In the genomic region with DNA sequence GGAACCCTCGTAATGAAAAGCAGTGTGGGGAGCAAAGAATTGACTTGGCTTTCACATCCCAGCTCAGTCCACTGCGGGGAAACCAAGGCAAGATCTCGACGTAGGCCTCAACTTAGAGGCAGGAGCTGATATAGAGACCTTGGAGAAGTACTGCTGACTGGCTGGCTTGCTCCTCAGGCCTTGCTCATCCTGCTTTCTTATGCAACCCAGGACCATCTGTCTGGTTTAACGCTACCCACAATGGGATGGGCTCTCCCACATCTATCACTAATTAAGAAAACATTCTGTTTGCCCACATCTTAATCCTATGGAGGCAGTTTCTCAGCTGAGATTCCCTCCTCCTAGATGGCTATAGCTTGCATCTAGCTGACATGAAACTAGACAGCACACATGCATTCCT, we compare ENCODE assay signal across 17 mouse cellular contexts.
DNase-seq lines count a peak whose midpoint lies in the region; ATAC-seq and TF ChIP-seq lines count a peak whose summit lies in the region.
"Had no signal": no experiment of that assay in that cellular context is flagged by ENCODE, and none has a peak within 500 bp of the region (broad histone marks: within the 10 kb centered on the region; RNA-seq: fewer than 3 reads in every experiment).

No protein-coding gene starts in this region.

- H3K27me3 ChIP-seq in intestine, embryonic 14.5 days (replicated peaks; ENCODE audit: control insufficient read depth, insufficient read depth, low read length): no peaks in the 10 kb centered on the region
- no peaks in the 10 kb centered on the region for H3K27me3 ChIP-seq in intestine, postnatal 0 days (replicated peaks; ENCODE audit: control insufficient read depth, insufficient read depth, low read length)
- H3K27me3 ChIP-seq in intestine, embryonic 15.5 days (replicated peaks): no peaks in the 10 kb centered on the region
- no peaks in the 10 kb centered on the region for H3K27me3 ChIP-seq in stomach, embryonic 15.5 days (replicated peaks)
- H3K27me3 ChIP-seq: embryonic facial prominence, embryonic 15.5 days; forebrain, embryonic 15.5 days; heart, embryonic 13.5 days; hindbrain, embryonic 12.5 days had no signal

- H3K27ac ChIP-seq in intestine, embryonic 14.5 days (ENCODE audit: low read depth): peak overlapping the region; percentile 36; the same call in 1 of the 2 replicates
- H3K27ac ChIP-seq in intestine, postnatal 0 days (ENCODE audit: low read depth, low read length): no peak overlapping the region
- 0 out of 2 replicates have a peak overlapping the region, but pooled peaks have one; percentile 22 for H3K27ac ChIP-seq in intestine, embryonic 15.5 days
- peak overlapping the region; percentile 38; the same call in 1 of the 2 replicates for H3K27ac ChIP-seq in stomach, embryonic 15.5 days
- H3K27ac ChIP-seq: embryonic facial prominence, embryonic 15.5 days; forebrain, embryonic 15.5 days; heart, embryonic 13.5 days; hindbrain, embryonic 12.5 days had no signal

- H3K9me3 ChIP-seq in intestine, embryonic 14.5 days (ENCODE audit: control insufficient read depth, low read length): no peaks in the 10 kb centered on the region
- H3K9me3 ChIP-seq in intestine, postnatal 0 days (ENCODE audit: control insufficient read depth): no peaks in the 10 kb centered on the region
- no peaks in the 10 kb centered on the region for H3K9me3 ChIP-seq in intestine, embryonic 15.5 days
- H3K9me3 ChIP-seq in stomach, embryonic 15.5 days: no peaks in the 10 kb centered on the region
- H3K9me3 ChIP-seq: embryonic facial prominence, embryonic 15.5 days; forebrain, embryonic 15.5 days; heart, embryonic 13.5 days; hindbrain, embryonic 12.5 days had no signal

- H3K9ac ChIP-seq in intestine, embryonic 14.5 days (ENCODE audit: low read length): no peak overlapping the region
- H3K9ac ChIP-seq in intestine, postnatal 0 days (ENCODE audit: low read depth, low read length): no peak overlapping the region
- no peak overlapping the region for H3K9ac ChIP-seq in intestine, embryonic 15.5 days
- no peak overlapping the region for H3K9ac ChIP-seq in stomach, embryonic 15.5 days
- H3K9ac ChIP-seq: embryonic facial prominence, embryonic 15.5 days; forebrain, embryonic 15.5 days; heart, embryonic 13.5 days; hindbrain, embryonic 12.5 days had no signal

- no peak for ATAC-seq in intestine, embryonic 14.5 days (replicated peaks; ENCODE audit: low FRiP score, low TSS enrichment, low read depth)
- ATAC-seq in intestine, postnatal 0 days: no peak
- no peak for ATAC-seq in intestine, embryonic 15.5 days
- no peak for ATAC-seq in stomach, embryonic 15.5 days (ENCODE audit: insufficient read depth, low FRiP score, low read depth)
- no peak for ATAC-seq in megakaryocyte-erythroid progenitor cell, adult 5-6 weeks (replicated peaks; ENCODE audit: low FRiP score, low TSS enrichment, poor library complexity, severe bottlenecking)
- ATAC-seq: forebrain, embryonic 15.5 days; hindbrain, embryonic 16.5 days had no signal

- H3K4me1 ChIP-seq in intestine, embryonic 14.5 days (replicated peaks; ENCODE audit: control insufficient read depth, insufficient read depth, low read length): peaks cover 33% of the 10 kb centered on the region
- no peaks in the 10 kb centered on the region; the same call in 1 of the 2 replicates for H3K4me1 ChIP-seq in intestine, postnatal 0 days (replicated peaks; ENCODE audit: control insufficient read depth, insufficient read depth, low read length)
- peaks cover 17% of the 10 kb centered on the region; the same call in 1 of the 2 replicates for H3K4me1 ChIP-seq in intestine, embryonic 15.5 days (replicated peaks)
- peaks cover 22% of the 10 kb centered on the region for H3K4me1 ChIP-seq in stomach, embryonic 15.5 days

- 82% methylated on average over 5 of the region's 5 CpGs for WGBS in intestine, embryonic 14.5 days
- 87% methylated on average over 5 of the region's 5 CpGs for WGBS in intestine, postnatal 0 days
- 85% methylated on average over 5 of the region's 5 CpGs for WGBS in intestine, embryonic 15.5 days
- 72% methylated on average over 5 of the region's 5 CpGs for WGBS in stomach, embryonic 15.5 days

- TF ChIP-seq CTCF in intestine, postnatal 0 days (IDR thresholded peaks at IDR 0.05; ENCODE audit: low read depth): no peak

- H3K4me3 ChIP-seq in intestine, embryonic 14.5 days (ENCODE audit: low read depth, low read length): no peak overlapping the region
- H3K4me3 ChIP-seq in intestine, postnatal 0 days (ENCODE audit: low read depth, low read length): no peak overlapping the region
- H3K4me3 ChIP-seq in intestine, embryonic 15.5 days (replicated peaks): no peak overlapping the region
- no peak overlapping the region for H3K4me3 ChIP-seq in stomach, embryonic 15.5 days (replicated peaks)
- H3K4me3 ChIP-seq: embryonic facial prominence, embryonic 15.5 days; forebrain, embryonic 15.5 days; heart, embryonic 13.5 days; hindbrain, embryonic 12.5 days had no signal

- no peak overlapping the region for H3K4me2 ChIP-seq in intestine, embryonic 14.5 days (ENCODE audit: low read length)
- no peak overlapping the region for H3K4me2 ChIP-seq in intestine, postnatal 0 days (replicated peaks; ENCODE audit: low read depth)
- no peak overlapping the region for H3K4me2 ChIP-seq in intestine, embryonic 15.5 days (replicated peaks)
- no peak overlapping the region for H3K4me2 ChIP-seq in stomach, embryonic 15.5 days
- H3K4me2 ChIP-seq: embryonic facial prominence, embryonic 15.5 days; forebrain, embryonic 15.5 days; heart, embryonic 13.5 days; hindbrain, embryonic 12.5 days had no signal

- no peaks in the 10 kb centered on the region for H3K36me3 ChIP-seq in intestine, embryonic 14.5 days (ENCODE audit: control insufficient read depth, insufficient read depth, low read length)
- no peaks in the 10 kb centered on the region for H3K36me3 ChIP-seq in intestine, postnatal 0 days (ENCODE audit: control insufficient read depth, insufficient read depth)
- H3K36me3 ChIP-seq in intestine, embryonic 15.5 days: no peaks in the 10 kb centered on the region
- no peaks in the 10 kb centered on the region for H3K36me3 ChIP-seq in stomach, embryonic 15.5 days
- H3K36me3 ChIP-seq: embryonic facial prominence, embryonic 15.5 days; forebrain, embryonic 15.5 days; heart, embryonic 13.5 days; hindbrain, embryonic 12.5 days had no signal

- DNase-seq in intestine, embryonic 14.5 days (ENCODE audit: low spot score): no peak
- no peak for DNase-seq in embryo, embryonic 10 days (ENCODE audit: low spot score)
- DNase-seq: adrenal gland, adult 2 months; adrenal gland, postnatal 25 days; cerebellum, adult 2 months; cerebellum, postnatal 10 days; gastrocnemius, postnatal 14 days; heart, postnatal 4 days had no signal
